Mouse (Mus musculus) ES-E14 (cell line): Measurements from ENCODE around the gene Slf2.

Source experiments
- HCFC1 ChIP-seq: IDR thresholded peaks from 2 replicates; pipeline ENCODE4 v1.6.1; 2012; ENCODE audit warnings: low read length, inconsistent platforms, borderline replicate concordance; ENCODE audit not compliant: insufficient read depth
- MAFK ChIP-seq: IDR thresholded peaks from 2 replicates; pipeline ENCODE4 v1.6.1; 2014; ENCODE audit warnings: mild to moderate bottlenecking, low read depth, low read length, inconsistent platforms; ENCODE audit not compliant: insufficient read depth
- ZC3H11A ChIP-seq: IDR thresholded peaks from 2 replicates; pipeline ENCODE4 v1.6.1; 2012; ENCODE audit warnings: low read depth, mild to moderate bottlenecking, inconsistent platforms, low read length, borderline replicate concordance

GRCm38 (mm10) chr19:44903343-44904000, 27.5 kb upstream of the Slf2 start:
- no peak for TF ChIP-seq ZC3H11A
- no peak for TF ChIP-seq MAFK
- TF ChIP-seq HCFC1 = no peak
